Mouse (Mus musculus) cerebellum, postnatal 14 days (tissue): ENCODE data around the gene Idh3a.

Experiments used
- DNase-seq, 2 experiments: peaks; one replicate each; pipeline ENCODE4 v3.0.0; 2021; ENCODE audit warnings: mixed read lengths in 2 of 2

The Idh3a gene

DNA sequence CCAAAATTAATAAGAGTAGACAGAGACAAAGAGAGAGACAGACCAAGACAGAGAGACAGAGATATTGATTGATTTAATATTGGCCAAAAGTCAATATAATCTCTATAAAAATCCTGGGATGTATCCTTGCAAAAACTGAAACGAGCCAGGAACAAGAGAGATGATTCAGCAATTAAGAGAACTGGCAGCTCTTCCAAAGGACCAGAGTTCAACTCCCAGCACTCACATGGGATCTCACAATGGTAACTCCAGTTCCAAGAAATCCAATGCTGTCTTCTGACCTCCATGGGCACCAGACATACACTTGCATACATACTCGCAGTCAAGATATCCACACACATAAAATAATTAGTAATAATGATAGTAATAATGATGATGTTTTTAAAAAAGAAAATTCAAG lies 66.6 kb downstream of the Idh3a start:
- DNase-seq: no peak
